In genomic region chr2:163994977-163995862, GRCm38 (mm10) we compare ENCODE assay signal across 8 mouse cellular contexts. TPM values are rescaled to one million over a fixed set of nuclear protein-coding genes. Genes with fewer than 3 reads are reported as not detected.
DNase-seq lines count a peak whose midpoint lies in the region; ATAC-seq lines count a peak whose summit lies in the region.

No protein-coding gene starts in this region.

- intact Hi-C loops in gastrocnemius, postnatal 36 days (cut with DNase I): no loop called here
- intact Hi-C loops in left cerebral cortex, postnatal 4 days (cut with DNase I): no loop called here

- H3K4me2 ChIP-seq in intestine, embryonic 14.5 days (ENCODE audit: low read length): peak overlapping the region; percentile 67
- peak overlapping the region; percentile 75 for H3K4me2 ChIP-seq in midbrain, embryonic 11.5 days

- under 1% methylated on average over 69 of the region's 79 CpGs for WGBS in intestine, embryonic 14.5 days
- WGBS in midbrain, embryonic 11.5 days: under 1% methylated on average over 78 of the region's 79 CpGs

- H3K27me3 ChIP-seq in intestine, embryonic 14.5 days (replicated peaks; ENCODE audit: control insufficient read depth, insufficient read depth, low read length): no peaks in the 10 kb centered on the region
- H3K27me3 ChIP-seq in midbrain, embryonic 11.5 days (ENCODE audit: control insufficient read depth, insufficient read depth, low read length): no peaks in the 10 kb centered on the region

- peak overlapping the region; percentile 97 for H3K4me3 ChIP-seq in intestine, embryonic 14.5 days (ENCODE audit: low read depth, low read length)
- peak overlapping the region; percentile 96 for H3K4me3 ChIP-seq in midbrain, embryonic 11.5 days (ENCODE audit: low read depth, low read length)

- peak overlapping the region; percentile 96 for H3K27ac ChIP-seq in intestine, embryonic 14.5 days (ENCODE audit: low read depth)
- H3K27ac ChIP-seq in midbrain, embryonic 11.5 days (ENCODE audit: low read depth, low read length): peak overlapping the region; percentile 80

- H3K9ac ChIP-seq in intestine, embryonic 14.5 days (ENCODE audit: low read length): peak overlapping the region; percentile 91
- H3K9ac ChIP-seq in midbrain, embryonic 11.5 days (ENCODE audit: low read length): peak overlapping the region; percentile 92

- ATAC-seq in intestine, embryonic 14.5 days (replicated peaks; ENCODE audit: low FRiP score, low TSS enrichment, low read depth): peak; percentile 100
- peak; percentile 100 for ATAC-seq in midbrain, embryonic 11.5 days (ENCODE audit: low FRiP score)

- no peaks in the 10 kb centered on the region for H3K9me3 ChIP-seq in intestine, embryonic 14.5 days (ENCODE audit: control insufficient read depth, low read length)
- H3K9me3 ChIP-seq in midbrain, embryonic 11.5 days (ENCODE audit: control insufficient read depth, low read length): no peaks in the 10 kb centered on the region

- peaks cover 15% of the 10 kb centered on the region; the same call in 1 of the 2 replicates for H3K36me3 ChIP-seq in intestine, embryonic 14.5 days (ENCODE audit: control insufficient read depth, insufficient read depth, low read length)
- H3K36me3 ChIP-seq in midbrain, embryonic 11.5 days (ENCODE audit: control insufficient read depth, insufficient read depth, low read length): no peaks in the 10 kb centered on the region

- DNase-seq in kidney, adult 11 months: peak; percentile 96
- DNase-seq in kidney, adult 9 months: no peak
- DNase-seq in embryo, embryonic 11 days: peak; percentile 98
- peak; percentile 27 to 79 for DNase-seq in gastrocnemius, postnatal 36 days
- peak; percentile 91 for DNase-seq in intestine, embryonic 14.5 days (ENCODE audit: low spot score)
- peak; percentile 97 for DNase-seq in left cerebral cortex, postnatal 4 days
- peak; percentile 98 for DNase-seq in midbrain, embryonic 11.5 days (ENCODE audit: low spot score, missing footprints)
- DNase-seq in right cerebral cortex, postnatal 4 days: peak; percentile 47

- H3K4me1 ChIP-seq in intestine, embryonic 14.5 days (replicated peaks; ENCODE audit: control insufficient read depth, insufficient read depth, low read length): peaks cover 18% of the 10 kb centered on the region
- peaks cover 6% of the 10 kb centered on the region for H3K4me1 ChIP-seq in midbrain, embryonic 11.5 days (ENCODE audit: control insufficient read depth, insufficient read depth, low read length)

RNA-seq across cellular contexts. Expression of gene Ywhab, which starts 0.5 kb away (rescaled TPM):
- total RNA-seq in gastrocnemius, postnatal 36 days (2021): 10 to 100 TPM; 34.7 to 37.9 TPM
- 286 and 289 TPM in 2 replicates for polyA plus RNA-seq in intestine, embryonic 14.5 days (2014; fragmentation: Nextera tagmentation; extraction: Ambion mirVana)
- total RNA-seq in left cerebral cortex, postnatal 4 days (2021): 100 to 1,000 TPM; 454 to 464 TPM
- polyA plus RNA-seq in midbrain, embryonic 11.5 days (2014; fragmentation: Nextera tagmentation; extraction: Ambion mirVana): 352 and 354 TPM in 2 replicates

RNA-seq across cellular contexts. Expression of gene Pabpc1l, which starts 30.0 kb away (rescaled TPM):
- total RNA-seq in gastrocnemius, postnatal 36 days (2021): under 1 TPM in 1 of 2 experiments, not detected in 1; 0.54 TPM
- polyA plus RNA-seq in intestine, embryonic 14.5 days (2014; fragmentation: Nextera tagmentation; extraction: Ambion mirVana): 0.73 and 1.5 TPM in 2 replicates
- total RNA-seq in left cerebral cortex, postnatal 4 days (2021): 1 to 10 TPM; 2.4 to 3.1 TPM
- 0.51 and 1.1 TPM in 2 replicates for polyA plus RNA-seq in midbrain, embryonic 11.5 days (2014; fragmentation: Nextera tagmentation; extraction: Ambion mirVana)

Comparison
In these comparisons a context has a peak if more than half of its experiments do, and no peak if none do; other contexts are left out.
1. RNA of gene Ywhab, which starts 0.5 kb away (total RNA-seq): 454 to 464 TPM in left cerebral cortex, postnatal 4 days; 34.7 to 37.9 TPM in gastrocnemius, postnatal 36 days; every median in the first group is over 10 times any median in the second.